Mouse (Mus musculus): ENCODE measurements around the gene Edem2. TPM values are rescaled to one million over a fixed set of nuclear protein-coding genes. Genes with fewer than 3 reads are reported as not detected.

The Edem2 gene
- polyA plus RNA-seq, 1 experiment from 2014 or later, result 35.1 TPM

- H3K4me3 ChIP-seq, result no peak overlapping the region
- H3K4me2 ChIP-seq, result no peak overlapping the region
- no peaks in the 10 kb centered on the region for H3K27me3 ChIP-seq
- no peaks in the 10 kb centered on the region for H3K9me3 ChIP-seq (replicated peaks)
- H3K27ac ChIP-seq, result no peak overlapping the region
- no peak for ATAC-seq
- 0 out of 2 replicates have a peak, but pooled peaks cover 6% of the 10 kb centered on the region for H3K36me3 ChIP-seq (ENCODE audit: poor library complexity, severe bottlenecking)
- WGBS, result 88% methylated on average over 2 of the region's 2 CpGs
- H3K9ac ChIP-seq, result no peak overlapping the region
- no peaks in the 10 kb centered on the region for H3K4me1 ChIP-seq
Observed at GRCm38 (mm10) chr2:155681874-155682273, 47.4 kb downstream of the Edem2 start.

- no peak overlapping the region for H3K4me3 ChIP-seq
- no peak overlapping the region for H3K27ac ChIP-seq
- no peaks in the 10 kb centered on the region for H3K4me1 ChIP-seq
- H3K9ac ChIP-seq, result no peak overlapping the region
- H3K9me3 ChIP-seq (replicated peaks), result no peaks in the 10 kb centered on the region
- H3K4me2 ChIP-seq, result no peak overlapping the region
- no peaks in the 10 kb centered on the region for H3K27me3 ChIP-seq
- 88% methylated on average over 8 of the region's 8 CpGs for WGBS
- 0 out of 2 replicates have a peak, but pooled peaks cover under 1% of the 10 kb centered on the region for H3K36me3 ChIP-seq (ENCODE audit: poor library complexity, severe bottlenecking)
- no peak for ATAC-seq
Observed at GRCm38 (mm10) chr2:155681194-155681593, 48.1 kb downstream of the Edem2 start.

- Histone ChIP-seq H3K4me3 (no peak overlapping the region), H3K4me1 (no peaks in the 10 kb centered on the region), H3K27ac (no peak overlapping the region), H3K9me3 (replicated peaks) (no peaks in the 10 kb centered on the region), H3K9ac (no peak overlapping the region), H3K36me3 (ENCODE audit: poor library complexity, severe bottlenecking) (no peaks in the 10 kb centered on the region), H3K27me3 (no peaks in the 10 kb centered on the region), H3K4me2 (no peak overlapping the region)
- ATAC-seq, result no peak
- 77% methylated on average over 5 of the region's 5 CpGs for WGBS
Observed at GRCm38 (mm10) chr2:155680591-155680990, 48.7 kb downstream of the Edem2 start.

- H3K36me3 ChIP-seq (ENCODE audit: poor library complexity, severe bottlenecking), result no peaks in the 10 kb centered on the region
- no peaks in the 10 kb centered on the region for H3K9me3 ChIP-seq (replicated peaks)
- H3K9ac ChIP-seq, result no peak overlapping the region
- H3K27ac ChIP-seq, result no peak overlapping the region
- ATAC-seq, result no peak
- no peak overlapping the region for H3K4me2 ChIP-seq
- no peak overlapping the region for H3K4me3 ChIP-seq
- WGBS, result 89% methylated on average over 4 of the region's 4 CpGs
- 0 out of 2 replicates have a peak, but pooled peaks cover 3% of the 10 kb centered on the region for H3K4me1 ChIP-seq
- no peaks in the 10 kb centered on the region for H3K27me3 ChIP-seq
Observed at GRCm38 (mm10) chr2:155679586-155680110, 49.6 kb downstream of the Edem2 start.

GRCm38 (mm10) chr2:155675118-155675517 lies 54.2 kb downstream of the Edem2 start:
- Histone ChIP-seq H3K27ac (no peak overlapping the region), H3K9ac (no peak overlapping the region), H3K36me3 (ENCODE audit: poor library complexity, severe bottlenecking) (peaks cover 25% of the 10 kb centered on the region), H3K4me1 (0 out of 2 replicates have a peak, but pooled peaks cover 3% of the 10 kb centered on the region), H3K27me3 (no peaks in the 10 kb centered on the region), H3K9me3 (replicated peaks) (no peaks in the 10 kb centered on the region), H3K4me2 (no peak overlapping the region), H3K4me3 (no peak overlapping the region)
- ATAC-seq, result no peak
- 82% methylated on average over 4 of the region's 4 CpGs for WGBS

DNA sequence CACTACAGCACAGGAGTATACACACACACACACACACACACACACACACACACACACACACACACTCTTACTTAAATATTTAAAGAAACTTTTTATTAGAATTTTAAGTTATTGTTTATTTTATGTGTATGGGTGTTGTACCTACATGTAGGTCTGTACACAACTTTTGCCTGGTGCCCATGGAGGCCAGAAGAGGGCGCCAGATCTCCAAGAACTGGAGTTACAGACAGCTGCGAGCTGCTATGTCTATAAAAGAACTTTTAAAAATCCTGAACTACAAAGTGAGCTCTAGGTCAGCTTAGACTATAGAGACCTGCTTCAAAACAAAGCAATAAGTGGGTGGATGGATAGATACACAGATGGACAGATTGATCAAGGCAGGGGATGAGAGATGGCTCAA lies 55.7 kb downstream of the Edem2 start:
- Histone ChIP-seq H3K27me3 (no peaks in the 10 kb centered on the region), H3K4me1 (0 out of 2 replicates have a peak, but pooled peaks cover 3% of the 10 kb centered on the region), H3K27ac (no peak overlapping the region), H3K9me3 (replicated peaks) (no peaks in the 10 kb centered on the region), H3K36me3 (ENCODE audit: poor library complexity, severe bottlenecking) (peaks cover 27% of the 10 kb centered on the region), H3K4me2 (no peak overlapping the region), H3K4me3 (no peak overlapping the region), H3K9ac (no peak overlapping the region)
- no peak for ATAC-seq
- 21% methylated on average over 2 of the region's 2 CpGs for WGBS

DNA sequence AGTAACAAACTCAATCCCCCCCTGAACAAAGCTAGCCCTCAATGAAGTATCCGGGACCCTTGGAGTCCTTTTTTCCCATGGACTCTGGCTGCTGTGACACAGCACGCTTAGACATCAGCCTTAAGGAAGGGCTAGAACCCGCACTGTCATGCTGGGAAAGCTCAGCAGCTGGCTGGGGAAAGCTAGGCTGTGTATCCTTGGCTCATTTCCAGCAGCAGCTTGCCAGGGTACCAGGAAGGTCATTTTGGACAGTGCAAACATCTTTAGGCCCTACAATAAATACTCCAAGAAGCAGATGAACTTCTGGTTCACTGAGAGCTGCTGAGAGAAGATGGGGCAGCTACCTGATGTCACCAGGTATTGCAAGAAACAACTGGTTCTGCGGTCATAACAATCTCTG lies 58.0 kb downstream of the Edem2 start:
- no peak overlapping the region for H3K4me2 ChIP-seq
- peaks cover 49% of the 10 kb centered on the region for H3K36me3 ChIP-seq (ENCODE audit: poor library complexity, severe bottlenecking)
- H3K27me3 ChIP-seq, result no peaks in the 10 kb centered on the region
- H3K9ac ChIP-seq, result no peak overlapping the region
- no peak overlapping the region for H3K4me3 ChIP-seq
- H3K4me1 ChIP-seq, result 0 out of 2 replicates have a peak, but pooled peaks cover 3% of the 10 kb centered on the region
- WGBS, result 89% methylated on average over 4 of the region's 4 CpGs
- no peak overlapping the region for H3K27ac ChIP-seq
- no peak for ATAC-seq
- no peaks in the 10 kb centered on the region for H3K9me3 ChIP-seq (replicated peaks)

- no peaks in the 10 kb centered on the region for H3K9me3 ChIP-seq (replicated peaks)
- no peak overlapping the region for H3K4me2 ChIP-seq
- H3K9ac ChIP-seq, result no peak overlapping the region
- ATAC-seq, result no peak
- 85% methylated on average over 4 of the region's 4 CpGs for WGBS
- H3K27ac ChIP-seq, result no peak overlapping the region
- no peaks in the 10 kb centered on the region for H3K27me3 ChIP-seq
- H3K4me1 ChIP-seq, result no peaks in the 10 kb centered on the region
- H3K4me3 ChIP-seq, result no peak overlapping the region
- H3K36me3 ChIP-seq (ENCODE audit: poor library complexity, severe bottlenecking), result peaks cover 77% of the 10 kb centered on the region
Observed at GRCm38 (mm10) chr2:155668461-155668860, 60.8 kb downstream of the Edem2 start.

GRCm38 (mm10) chr2:155667881-155668280 lies 61.4 kb downstream of the Edem2 start:
- Histone ChIP-seq H3K36me3 (ENCODE audit: poor library complexity, severe bottlenecking) (peaks cover 83% of the 10 kb centered on the region), H3K27me3 (no peaks in the 10 kb centered on the region), H3K9ac (no peak overlapping the region), H3K4me3 (no peak overlapping the region), H3K9me3 (replicated peaks) (no peaks in the 10 kb centered on the region), H3K27ac (no peak overlapping the region), H3K4me2 (no peak overlapping the region), H3K4me1 (no peaks in the 10 kb centered on the region)
- no peak for ATAC-seq
- WGBS, result 97% methylated on average over 8 of the region's 8 CpGs

GRCm38 (mm10) chr2:155663910-155664460 lies 65.3 kb downstream of the Edem2 start:
- peaks cover 86% of the 10 kb centered on the region for H3K36me3 ChIP-seq (ENCODE audit: poor library complexity, severe bottlenecking)
- H3K9me3 ChIP-seq (replicated peaks), result no peaks in the 10 kb centered on the region
- no peaks in the 10 kb centered on the region for H3K4me1 ChIP-seq
- no peak for ATAC-seq
- H3K4me2 ChIP-seq, result no peak overlapping the region
- no peak overlapping the region for H3K27ac ChIP-seq
- no peak overlapping the region for H3K4me3 ChIP-seq
- 91% methylated on average over 6 of the region's 6 CpGs for WGBS
- no peaks in the 10 kb centered on the region for H3K27me3 ChIP-seq
- H3K9ac ChIP-seq, result no peak overlapping the region

GRCm38 (mm10) chr2:155663097-155663496 lies 66.2 kb downstream of the Edem2 start:
- ATAC-seq, result no peak
- Histone ChIP-seq H3K4me3 (no peak overlapping the region), H3K4me1 (no peaks in the 10 kb centered on the region), H3K36me3 (ENCODE audit: poor library complexity, severe bottlenecking) (peaks cover 88% of the 10 kb centered on the region), H3K9me3 (replicated peaks) (no peaks in the 10 kb centered on the region), H3K27me3 (no peaks in the 10 kb centered on the region), H3K9ac (no peak overlapping the region), H3K4me2 (no peak overlapping the region), H3K27ac (no peak overlapping the region)
- 22% methylated on average over 5 of the region's 5 CpGs for WGBS

DNA sequence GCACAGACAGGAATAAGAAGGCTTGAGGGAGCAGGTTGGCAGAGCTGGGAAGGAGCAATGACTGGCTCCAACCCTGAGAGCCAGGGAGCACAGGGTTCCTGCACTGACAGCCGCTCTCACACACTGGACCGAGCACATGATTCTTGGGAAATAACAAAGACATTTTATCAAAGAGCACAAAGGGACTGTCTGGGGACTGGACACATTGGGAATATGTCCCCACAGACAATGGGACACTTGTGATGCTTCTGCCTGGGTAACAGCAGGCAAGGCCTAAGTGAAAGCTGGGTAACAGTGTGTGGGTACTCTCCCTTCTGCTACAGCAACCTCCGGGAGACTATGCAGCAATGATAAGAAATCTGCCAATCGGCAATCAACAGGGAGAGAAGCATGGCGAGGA lies 66.9 kb downstream of the Edem2 start:
- Histone ChIP-seq H3K4me1 (no peaks in the 10 kb centered on the region), H3K27ac (no peak overlapping the region), H3K36me3 (ENCODE audit: poor library complexity, severe bottlenecking) (peaks cover 88% of the 10 kb centered on the region), H3K9ac (no peak overlapping the region), H3K9me3 (replicated peaks) (no peaks in the 10 kb centered on the region), H3K4me2 (no peak overlapping the region), H3K27me3 (no peaks in the 10 kb centered on the region), H3K4me3 (no peak overlapping the region)
- no peak for ATAC-seq
- 79% methylated on average over 5 of the region's 5 CpGs for WGBS

Measured in forebrain, embryonic 13.5 days (tissue).